Mouse (Mus musculus) CD4-positive, CD25-positive, alpha-beta regulatory T cell, adult 4 months (primary cell): ENCODE results near the gene Slc27a4. TPM values are rescaled to one million over a fixed set of nuclear protein-coding genes. Genes with fewer than 3 reads are reported as not detected.
A peak's percentile ranks its signal among the peaks of the same experiment; 100 is the strongest.
"Not testable (repeated sequence)": the region's sequence is repeated elsewhere in the genome, so short reads cannot be mapped to it uniquely, and the experiment has no call there.

Source experiments
- ATAC-seq: one replicate; pipeline ENCODE4 v1.8.0; 2017
- polyA plus RNA-seq, 2 experiments: library from polyadenylated mRNA; unstranded; fragments of 100-300 nt; shearing (Covaris generic); gene quantifications; one replicate each; pipeline ENCODE4 v1.2.1; 2017

The Slc27a4 gene
- polyA plus RNA-seq: 1 to 10 TPM; 1.1 to 1.8 TPM

DNA sequence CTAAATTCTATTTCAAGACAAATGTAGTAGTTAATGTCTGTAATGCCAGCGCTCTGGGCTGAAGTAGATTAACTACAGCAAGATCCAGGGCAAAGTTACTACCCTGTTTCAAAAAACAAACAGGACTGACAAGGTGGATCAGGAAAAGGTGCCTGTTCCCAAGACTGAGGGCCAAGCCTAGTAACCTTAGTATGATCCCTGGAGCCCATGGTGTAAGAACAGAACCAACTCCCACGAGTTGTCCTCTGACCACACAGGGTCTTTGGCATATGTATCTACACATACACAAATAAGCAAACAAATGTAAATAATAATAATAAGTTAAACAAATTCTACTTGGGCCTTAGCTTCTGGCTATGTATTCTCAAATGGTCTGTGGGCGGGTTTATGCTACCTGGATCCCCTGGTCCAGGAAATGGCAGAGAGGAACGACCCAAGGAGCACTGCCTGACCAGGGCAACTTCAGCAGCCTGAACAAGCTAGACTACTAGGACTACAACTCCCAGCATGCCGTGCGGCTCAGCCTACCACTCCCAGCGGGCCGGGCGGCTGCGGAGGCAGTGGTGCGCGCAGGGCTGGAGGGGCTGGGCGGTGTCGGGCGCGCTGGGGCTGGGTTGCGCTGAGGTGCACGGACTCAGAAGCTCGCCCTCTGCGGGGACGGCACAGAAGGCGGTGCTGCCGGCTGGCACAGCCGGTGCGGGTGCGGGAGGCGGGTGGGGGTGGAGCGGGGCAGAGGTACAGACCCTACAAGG lies at the start of gene Slc27a4:
Slc27a4 (plus strand) TSS at position 560 of the 752 bp plus-strand sequence.
- ATAC-seq: peak; percentile 100

DNA sequence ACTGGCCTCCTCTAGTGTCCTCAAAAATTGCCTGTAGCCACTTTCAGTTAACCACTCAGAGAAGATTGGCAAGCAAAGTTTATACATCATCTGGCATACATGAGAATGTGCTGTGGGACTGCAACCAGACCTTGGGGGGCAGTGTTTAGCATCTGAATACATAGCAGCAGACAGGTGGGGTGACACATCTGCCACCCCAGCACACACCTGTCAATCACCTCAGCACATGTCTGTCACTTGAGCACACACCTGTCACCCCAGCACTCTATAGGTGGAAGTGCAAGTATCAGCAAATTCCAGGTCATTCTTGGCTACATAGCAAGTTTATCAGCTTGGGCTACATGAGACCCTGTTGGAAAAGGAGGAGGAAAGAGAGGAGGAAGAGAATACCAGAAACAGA lies 46.7 kb upstream of the Slc27a4 start:
- no peak for ATAC-seq

DNA sequence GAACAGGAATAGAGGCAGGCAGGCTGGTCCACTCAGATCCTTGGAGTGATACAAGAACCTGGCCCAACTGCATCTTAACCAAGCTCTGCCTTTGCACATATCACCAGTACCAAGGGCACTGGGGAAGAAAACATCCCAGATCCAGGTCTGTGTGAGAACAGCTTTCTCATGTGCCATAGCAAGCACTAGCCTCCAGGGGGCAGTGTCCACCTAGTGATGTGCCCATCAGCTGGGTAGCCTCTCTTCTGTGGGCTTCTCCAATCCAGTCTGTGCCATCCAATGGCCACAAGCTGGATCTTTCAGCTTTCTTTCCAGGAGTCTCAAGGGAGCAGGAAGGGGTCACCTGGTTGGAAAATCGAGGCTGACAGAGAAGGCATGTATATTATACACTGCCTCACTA lies 37.6 kb upstream of the Slc27a4 start:
- ATAC-seq: peak; percentile 37

DNA sequence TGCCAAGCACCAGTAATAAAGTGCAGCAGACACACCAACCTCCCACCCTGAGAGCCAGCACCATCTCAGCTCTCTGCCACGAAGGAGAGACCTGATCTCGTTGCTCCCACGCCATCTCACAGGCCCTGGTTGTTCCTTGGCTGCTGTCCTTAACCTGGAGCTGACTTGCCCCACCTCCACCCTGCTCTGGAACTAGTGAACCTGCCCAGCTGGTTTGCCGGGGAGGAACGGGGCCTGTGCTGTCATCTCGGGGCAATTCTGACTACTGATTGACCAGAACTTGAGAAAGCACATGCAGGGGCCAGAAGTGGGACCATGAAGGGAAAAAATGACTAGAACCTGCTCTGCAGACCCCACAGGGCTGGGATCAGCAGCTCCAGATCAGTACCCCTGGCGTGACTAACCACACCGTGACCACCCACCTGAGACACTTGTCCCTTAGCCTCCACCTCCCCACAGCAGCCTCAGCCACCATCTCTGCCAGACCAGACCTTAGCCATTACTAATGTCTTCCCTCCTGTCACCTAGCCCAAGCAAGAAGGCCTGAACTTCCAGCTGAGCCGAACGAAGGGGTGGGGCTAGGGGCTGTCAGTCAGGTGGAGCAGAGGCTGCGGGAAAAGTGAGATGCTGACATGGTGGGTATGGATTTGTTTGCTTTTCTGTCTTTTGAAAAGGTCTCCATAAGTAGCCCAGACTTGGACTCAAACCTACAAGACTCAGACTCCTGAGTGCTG lies 34.3 kb upstream of the Slc27a4 start:
- ATAC-seq: no peak

DNA sequence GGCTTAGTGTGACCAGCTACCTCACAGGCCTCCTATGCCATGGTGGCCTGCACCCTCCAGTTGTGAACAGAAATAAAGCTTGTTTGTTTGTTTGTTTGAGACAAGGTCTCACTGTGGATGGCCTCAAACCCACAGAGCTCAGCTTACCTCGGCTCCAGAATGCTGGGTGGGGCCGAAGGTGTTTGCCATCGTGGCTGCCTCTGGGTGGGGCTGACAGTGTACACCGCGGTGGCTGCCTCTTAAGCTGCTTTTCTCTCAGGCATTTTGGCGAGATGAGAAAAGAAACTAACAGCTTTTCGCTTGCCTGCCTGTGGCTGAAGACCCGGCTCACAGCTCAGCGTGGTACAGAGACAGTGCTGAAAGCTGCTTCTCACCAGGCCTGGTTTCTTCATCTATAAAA lies 33.5 kb upstream of the Slc27a4 start:
- no peak for ATAC-seq

DNA sequence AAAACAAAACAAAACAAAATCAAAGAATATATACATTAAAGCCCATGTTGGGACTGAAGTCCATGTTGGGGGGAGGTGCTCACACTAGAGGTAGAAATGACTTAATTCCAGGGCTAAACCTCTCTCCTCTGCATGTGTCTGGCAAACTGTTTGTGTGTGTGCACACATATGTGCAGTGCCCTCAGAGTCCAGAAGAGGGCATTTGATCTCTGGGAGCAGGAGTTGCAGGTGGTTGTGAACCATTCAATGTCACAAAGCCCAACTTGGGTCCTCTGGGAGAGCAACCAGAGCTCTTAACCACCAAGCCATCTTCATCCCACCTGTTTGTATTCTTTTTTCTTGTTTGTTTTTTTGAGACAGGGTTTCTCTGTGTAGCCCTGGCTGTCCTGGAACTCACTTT lies 32.3 kb upstream of the Slc27a4 start:
- no peak for ATAC-seq

DNA sequence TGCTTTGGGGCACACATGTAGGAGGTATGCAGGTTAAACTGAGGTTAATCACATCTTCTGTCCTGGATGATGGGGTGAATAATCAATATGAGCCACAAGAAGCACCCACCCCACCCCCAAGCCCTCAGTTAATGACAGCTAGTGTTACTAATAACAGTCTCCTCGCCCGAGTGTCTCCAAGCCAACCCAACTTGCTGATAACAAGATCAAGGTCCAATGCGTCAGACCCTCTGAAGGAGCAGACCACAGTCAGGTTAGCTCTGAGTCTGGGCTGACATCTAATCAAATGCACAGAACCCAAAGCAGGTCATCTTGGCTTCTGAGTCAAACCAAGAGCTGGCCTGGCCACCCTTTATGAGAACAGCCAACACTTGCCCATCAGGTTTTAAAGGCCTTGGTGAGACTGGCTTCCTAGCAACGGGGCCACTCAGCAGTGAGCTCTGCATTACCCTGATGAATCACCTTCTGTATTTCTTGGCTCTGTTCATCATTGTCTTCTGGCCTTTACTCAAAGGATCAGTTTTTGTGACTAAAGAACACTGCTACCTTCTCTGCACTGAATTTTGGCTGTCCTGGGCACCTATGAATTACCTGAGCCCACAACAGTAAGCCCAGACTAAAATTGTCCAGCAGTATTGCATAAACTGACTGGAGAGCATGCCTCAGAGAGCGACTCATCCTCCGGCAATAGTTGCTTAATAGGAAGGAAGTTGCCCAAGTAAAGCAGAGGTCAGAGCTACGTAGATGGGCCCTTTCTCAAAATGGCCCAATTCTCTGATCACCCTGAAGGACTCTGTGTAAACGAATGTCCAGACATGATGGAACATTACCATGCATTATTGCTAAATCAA lies 30.6 kb upstream of the Slc27a4 start:
- ATAC-seq: no peak

DNA sequence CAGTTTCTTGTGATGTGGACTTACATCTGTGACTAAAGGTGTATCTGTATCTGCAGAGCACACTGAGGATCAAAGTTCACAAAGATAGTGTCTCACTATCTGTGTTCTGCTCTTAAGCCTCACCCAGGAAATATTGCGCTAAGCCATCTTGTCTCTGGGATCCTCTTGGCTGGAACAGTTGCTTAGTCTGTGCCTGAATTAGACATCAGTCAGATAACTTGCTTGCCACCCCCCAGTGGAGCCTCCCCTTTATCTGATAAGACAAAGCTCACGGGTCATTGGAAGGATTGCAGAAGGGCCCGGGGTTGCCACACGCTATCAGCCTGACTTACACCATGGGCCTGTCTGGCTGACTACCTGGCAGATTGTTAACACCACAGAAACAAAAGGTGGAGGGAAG lies 29.1 kb upstream of the Slc27a4 start:
- no peak for ATAC-seq

DNA sequence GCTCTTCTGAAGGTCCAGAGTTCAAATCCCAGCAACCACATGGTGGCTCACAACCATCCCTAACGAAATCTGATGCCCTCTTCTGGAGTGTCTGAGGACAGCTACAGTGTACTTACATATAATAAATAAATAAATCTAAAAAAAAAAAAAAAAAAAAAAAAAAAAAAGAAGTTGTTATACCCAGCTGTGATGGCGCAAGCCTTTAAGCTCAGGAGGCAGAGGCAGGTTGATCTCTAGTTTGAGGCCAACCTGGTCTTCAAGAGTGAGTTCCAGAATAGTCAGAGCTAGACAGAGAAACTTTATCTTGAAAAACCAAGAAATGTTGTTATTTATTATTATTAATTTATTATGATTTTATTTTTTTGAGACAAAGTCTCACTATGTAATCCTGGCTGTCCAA lies 21.2 kb upstream of the Slc27a4 start:
- not testable (repeated sequence) for ATAC-seq

DNA sequence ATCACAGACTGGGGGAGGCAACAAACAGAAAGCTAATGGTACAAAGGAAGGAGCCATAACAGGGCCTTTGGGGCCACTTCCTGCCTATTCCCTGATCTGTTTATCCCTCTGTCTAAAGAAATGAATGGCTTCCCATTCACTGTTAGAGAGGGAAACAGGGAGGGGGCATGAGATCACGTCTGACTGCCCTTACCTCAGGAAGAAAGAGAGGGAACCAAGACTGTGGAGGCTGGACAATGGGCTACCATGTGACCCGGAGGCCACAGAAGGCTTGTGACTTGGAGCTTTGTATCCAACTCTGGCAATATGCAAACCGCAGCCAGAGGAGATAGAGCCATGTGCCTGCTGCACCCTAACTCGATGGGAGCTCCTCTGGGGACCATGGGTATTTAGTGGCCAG lies 18.1 kb upstream of the Slc27a4 start:
- no peak for ATAC-seq

DNA sequence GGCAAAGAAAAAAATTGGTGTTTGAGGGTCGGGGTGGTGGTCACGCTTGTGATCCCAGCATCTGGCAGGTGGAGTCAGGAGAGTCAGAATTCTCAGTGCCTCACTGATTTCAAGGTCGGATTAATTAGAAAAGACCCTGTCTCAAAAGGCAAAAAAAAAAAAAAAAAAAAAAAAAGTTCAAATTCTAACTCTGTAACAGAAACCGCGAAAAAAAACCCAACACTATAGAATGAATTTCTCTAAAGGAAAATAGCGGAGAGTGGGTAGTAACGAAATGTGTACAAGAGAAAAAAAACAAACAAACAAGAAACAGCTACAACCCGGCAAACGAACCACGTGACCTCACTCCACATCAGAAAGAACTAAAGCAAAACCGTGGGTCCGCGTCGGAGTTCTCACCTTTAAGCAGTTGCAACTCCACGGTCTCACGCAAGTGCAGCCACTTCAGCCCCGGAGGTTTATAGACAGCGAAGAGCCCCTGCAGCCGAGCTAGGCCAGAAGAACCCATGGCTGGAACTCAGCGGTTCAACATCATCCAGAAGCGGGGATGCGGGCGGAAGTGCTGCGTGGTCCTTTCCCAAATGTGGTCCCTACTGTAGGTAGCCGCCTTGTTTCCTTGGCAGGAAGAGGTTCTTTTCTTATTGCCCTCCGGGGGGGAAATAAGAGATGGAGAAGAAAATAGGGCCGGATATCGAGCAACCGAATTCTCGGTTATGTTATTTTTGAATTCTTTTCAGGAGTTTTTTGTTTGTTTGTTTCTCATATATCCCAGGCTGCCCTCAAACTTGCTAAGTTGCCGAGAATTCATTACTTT lies 15.1 kb upstream of the Slc27a4 start, which contains the start of gene Coq4:
Coq4 (plus strand) TSS at position 390 of the 814 bp plus-strand sequence.
- ATAC-seq: peak; percentile 92

DNA sequence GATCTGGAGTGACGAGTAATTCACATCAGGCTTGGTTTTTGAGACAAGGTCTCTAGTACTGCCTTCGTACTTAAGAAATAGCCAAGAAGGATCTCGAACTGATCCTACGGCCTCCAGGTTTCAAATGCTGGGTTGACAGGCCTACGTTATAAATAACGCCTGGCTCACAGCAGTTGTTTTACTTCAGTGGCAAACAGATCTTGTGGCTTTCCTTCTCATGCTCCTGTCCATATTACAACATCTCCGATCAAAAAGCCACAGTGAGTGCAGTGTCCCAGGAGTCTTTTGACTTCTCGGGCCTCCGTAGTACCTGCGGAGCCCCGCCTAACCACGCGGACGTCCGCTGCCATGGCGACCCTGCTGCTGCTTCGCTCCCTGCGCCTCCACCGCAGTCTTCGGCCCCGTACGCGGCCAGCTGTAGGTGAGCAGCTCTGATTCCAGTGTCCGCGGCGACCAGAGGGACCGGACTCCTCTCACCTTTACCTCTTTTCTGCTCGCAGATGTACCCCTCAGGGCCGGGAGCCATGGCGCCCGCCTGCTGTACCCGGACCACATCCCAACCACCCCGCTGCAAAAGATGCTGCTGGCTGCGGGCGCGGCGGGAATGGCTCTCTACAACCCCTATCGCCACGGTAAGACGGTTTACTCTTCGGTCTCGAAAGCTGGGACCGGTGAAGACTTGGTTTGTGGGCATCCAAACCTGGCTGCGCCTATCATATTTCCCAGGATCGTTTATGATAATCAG lies 14.3 kb upstream of the Slc27a4 start, which contains the start of gene Trub2:
Trub2 (minus strand) TSS at position 566 of the 745 bp plus-strand sequence.
- peak; percentile 80 for ATAC-seq

DNA sequence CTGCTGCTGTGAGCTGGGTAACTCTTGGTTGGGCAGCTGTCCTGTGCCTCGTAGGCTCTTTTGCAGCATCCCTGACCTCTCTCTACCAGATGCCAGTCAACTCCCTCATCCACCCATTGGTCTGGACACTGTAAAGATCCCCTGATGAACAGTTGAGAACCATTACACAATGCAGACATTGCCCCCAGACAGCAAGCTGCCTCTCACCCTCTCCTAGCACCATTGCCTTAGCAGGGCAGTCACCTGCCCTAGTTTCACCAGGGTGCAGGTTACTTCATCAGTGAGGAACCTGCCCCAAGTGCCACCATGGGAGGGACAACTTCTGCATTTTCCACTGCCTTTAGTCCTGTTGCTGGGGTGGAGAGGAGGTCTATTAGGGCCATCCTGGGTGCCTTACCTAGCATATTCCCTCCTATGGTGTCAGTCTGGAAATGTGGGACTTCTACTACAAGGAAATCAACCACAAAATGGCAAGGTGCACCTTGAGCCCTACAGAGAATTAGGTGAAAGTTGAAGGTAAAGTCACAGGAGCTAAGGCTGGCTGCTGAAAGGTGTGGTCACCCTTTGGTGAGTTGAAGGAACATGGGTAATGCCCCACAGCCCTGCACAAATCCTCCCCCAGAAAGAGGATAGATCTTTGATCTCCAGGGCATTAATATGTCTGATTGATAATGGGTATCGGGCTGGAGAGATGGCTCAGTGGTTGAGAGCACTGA lies 9.5 kb upstream of the Slc27a4 start:
- no peak for ATAC-seq

DNA sequence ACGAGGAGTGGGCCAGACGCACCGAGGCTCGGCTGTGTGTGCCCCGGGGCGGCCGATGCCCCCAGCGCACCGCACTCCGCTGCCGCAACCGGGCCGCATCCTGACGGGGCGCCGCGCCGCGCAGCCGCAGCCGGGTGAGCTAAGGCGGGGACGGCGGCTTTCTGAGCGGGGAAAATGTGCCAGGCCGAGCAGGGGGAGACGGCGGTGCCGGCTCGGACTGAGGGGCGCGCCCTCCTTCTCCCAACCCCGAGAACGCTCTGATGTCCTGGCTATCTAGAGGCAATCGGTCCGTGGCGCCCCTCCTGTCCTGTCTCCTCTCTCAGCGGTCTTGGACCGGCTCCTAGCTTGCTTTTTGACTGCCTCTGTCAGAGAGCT lies 380 bp downstream of the Slc27a4 start:
- ATAC-seq: peak; percentile 5

DNA sequence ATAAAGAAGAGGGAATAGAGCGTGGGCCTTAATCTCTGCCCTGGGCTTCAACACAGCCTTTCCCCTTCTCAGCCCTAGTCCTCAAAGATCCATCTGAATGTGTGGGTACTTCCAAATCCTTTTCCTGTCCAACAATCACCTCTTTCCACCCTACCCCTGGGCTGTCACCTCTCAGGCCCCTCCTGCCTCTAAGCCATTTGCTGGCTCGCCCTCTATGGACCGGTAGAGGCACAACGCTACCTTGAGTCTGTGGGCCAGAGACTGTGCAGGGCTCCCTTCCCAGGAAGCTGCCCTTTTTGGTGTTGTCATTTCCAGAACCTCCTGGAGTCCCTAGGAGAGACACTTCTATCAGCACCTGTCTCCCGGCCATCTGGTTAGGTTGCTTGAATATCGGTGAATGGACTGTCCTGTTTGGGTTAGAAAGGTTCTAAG lies 982 bp downstream of the Slc27a4 start:
- no peak for ATAC-seq

DNA sequence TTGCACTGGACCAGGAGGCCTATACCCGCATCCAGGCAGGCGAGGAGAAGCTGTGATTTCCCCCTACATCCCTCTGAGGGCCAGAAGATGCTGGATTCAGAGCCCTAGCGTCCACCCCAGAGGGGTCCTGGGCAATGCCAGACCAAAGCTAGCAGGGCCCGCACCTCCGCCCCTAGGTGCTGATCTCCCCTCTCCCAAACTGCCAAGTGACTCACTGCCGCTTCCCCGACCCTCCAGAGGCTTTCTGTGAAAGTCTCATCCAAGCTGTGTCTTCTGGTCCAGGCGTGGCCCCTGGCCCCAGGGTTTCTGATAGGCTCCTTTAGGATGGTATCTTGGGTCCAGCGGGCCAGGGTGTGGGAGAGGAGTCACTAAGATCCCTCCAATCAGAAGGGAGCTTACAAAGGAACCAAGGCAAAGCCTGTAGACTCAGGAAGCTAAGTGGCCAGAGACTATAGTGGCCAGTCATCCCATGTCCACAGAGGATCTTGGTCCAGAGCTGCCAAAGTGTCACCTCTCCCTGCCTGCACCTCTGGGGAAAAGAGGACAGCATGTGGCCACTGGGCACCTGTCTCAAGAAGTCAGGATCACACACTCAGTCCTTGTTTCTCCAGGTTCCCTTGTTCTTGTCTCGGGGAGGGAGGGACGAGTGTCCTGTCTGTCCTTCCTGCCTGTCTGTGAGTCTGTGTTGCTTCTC lies 13.4 kb downstream of the Slc27a4 start:
- ATAC-seq: no peak

DNA sequence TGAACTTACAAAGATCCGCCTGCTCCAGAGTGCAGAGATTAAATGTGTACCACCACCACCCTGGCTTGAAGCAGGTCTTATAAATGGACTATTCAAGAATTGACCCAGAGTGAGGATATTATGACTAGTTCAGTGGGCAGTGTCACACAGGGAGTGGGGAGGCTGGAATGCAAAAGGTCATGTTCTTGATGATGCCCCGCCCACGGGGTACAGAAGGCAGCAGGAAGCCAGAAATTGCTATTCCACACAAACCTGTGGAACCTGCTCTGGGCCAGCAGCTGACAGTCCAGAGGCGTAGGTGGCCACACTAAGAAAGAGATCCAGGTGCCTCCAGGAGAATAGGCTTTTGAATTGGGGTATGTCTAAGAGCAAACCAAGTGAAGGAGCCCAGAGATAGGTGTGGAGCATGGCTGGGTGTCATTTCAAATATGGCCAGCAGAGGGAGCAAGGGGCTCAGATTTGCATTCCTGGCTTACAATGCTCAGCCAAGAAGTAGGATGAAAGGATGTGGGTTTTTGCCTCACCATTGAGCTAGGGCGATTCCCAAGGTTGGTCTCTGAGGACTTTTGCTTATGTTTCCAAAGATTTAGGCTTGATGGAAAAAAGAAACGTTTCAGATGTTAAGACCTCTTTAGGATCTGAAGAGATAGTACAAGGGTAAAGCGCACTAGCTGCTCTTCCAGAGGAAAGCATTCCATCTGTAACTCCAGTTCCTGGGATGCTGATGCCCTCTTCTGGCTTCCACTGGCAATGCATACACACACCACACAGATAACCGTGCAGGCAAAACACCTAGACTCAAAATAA lies 15.2 kb downstream of the Slc27a4 start:
- peak; percentile 75 for ATAC-seq

DNA sequence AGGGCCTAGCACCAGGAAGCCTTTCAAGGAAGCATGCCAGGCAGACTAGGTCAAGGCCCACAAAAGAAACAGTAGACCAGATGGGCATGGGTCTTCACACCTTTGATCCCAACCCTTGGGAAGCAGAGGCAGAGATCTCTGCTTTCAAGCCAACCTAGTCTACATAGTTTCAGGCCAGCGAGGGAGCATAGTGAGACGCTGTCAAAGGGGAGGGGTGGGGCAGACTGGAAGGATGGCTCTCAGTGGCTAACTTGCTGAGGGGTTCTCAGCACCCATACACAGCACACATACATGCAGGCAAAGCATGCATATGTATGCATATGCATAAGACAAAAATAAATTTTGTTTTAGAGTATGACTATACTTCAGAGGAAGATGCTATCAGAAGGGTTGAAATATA lies 16.9 kb downstream of the Slc27a4 start:
- ATAC-seq: no peak
